Mouse (Mus musculus): Measurements from ENCODE around the gene Chgb.

The Chgb gene

DNA sequence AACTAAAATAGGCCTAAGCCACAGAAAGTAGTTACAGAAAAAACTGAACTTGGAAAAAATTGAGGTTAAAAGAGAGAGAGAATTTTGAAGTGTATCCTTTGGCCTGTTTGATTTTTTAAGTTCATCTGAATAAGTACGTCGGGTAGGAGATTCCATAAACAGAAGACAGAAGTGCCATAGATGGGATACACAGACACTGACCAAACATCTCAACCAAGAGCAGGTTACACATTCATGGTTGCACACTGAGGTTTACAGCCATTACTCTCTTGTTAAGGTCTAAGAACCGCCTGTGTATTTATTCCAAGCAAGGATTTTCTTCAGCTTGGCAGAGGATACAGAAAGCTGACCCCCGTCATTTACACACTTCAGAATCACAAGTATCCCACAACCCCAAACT, at the start of gene Chgb:
TSS of gene Chgb (plus strand) at position 301 of the 400 bp plus-strand sequence.
- no peak for DNase-seq (ENCODE audit: low read depth, low spot score)
- Histone ChIP-seq H3K36me3 (ENCODE audit: control insufficient read depth, insufficient read depth, low read length, poor library complexity, severe bottlenecking) (no peaks in the 10 kb centered on the region), H3K27me3 (ENCODE audit: control insufficient read depth, insufficient read depth, low read length, poor library complexity, severe bottlenecking) (no peaks in the 10 kb centered on the region; the same call in 1 of the 2 replicates)

- Histone ChIP-seq H3K36me3 (ENCODE audit: control insufficient read depth, insufficient read depth, low read length, poor library complexity, severe bottlenecking) (no peaks in the 10 kb centered on the region), H3K27me3 (ENCODE audit: control insufficient read depth, insufficient read depth, low read length, poor library complexity, severe bottlenecking) (no peaks in the 10 kb centered on the region)
- no peak for DNase-seq (ENCODE audit: low read depth, low spot score)
These were observed 48.1 kb upstream of the Chgb start for GRCm38 (mm10) chr2:132732940-132733339.

DNA sequence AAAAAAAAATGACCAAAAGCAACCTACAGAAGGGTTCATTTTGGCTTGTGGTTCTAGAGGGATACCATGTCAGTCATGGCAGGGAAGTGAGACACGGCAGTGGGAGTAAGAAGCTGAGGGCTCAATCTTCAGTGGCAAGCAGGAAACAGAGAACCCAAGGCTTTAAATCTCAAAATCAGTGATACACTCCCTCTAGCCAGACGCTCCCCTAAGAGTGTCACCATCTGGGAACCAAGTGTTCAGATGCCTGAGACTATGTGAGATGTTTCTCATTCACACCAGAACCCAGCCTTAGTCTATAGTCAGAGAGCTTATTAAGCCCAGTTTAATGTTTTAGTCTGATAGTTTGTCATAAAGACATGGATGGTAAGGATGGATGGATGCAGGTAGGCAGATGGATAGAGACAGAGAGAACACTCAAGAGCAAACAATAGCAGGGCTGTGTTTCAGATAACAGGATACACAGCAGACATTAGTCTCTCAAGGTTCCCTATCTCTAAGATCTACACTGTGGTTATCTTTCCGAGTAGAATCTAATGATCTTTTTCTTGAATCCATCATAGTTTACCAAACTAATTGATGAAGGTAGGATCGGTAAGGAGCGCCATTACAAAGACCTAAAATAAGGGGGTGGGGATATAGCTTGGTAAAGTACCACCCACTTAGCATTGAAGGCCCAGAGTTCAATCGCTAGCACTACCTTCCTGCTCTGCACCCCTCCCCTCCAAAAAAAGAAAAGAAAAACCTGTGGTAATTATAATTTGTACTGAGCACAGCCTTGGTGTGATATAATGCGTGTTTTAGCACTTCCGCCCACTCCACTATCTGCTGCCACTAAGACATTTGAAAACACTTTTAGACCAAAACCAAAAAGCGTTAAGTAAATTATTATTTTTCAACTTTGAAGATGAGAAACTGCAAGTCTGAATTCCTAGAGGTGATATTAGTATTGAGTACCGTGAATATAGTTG, 47.2 kb upstream of the Chgb start:
- DNase-seq (ENCODE audit: low read depth, low spot score), result no peak
- no peaks in the 10 kb centered on the region for H3K27me3 ChIP-seq (ENCODE audit: control insufficient read depth, insufficient read depth, low read length, poor library complexity, severe bottlenecking)
- no peaks in the 10 kb centered on the region for H3K36me3 ChIP-seq (ENCODE audit: control insufficient read depth, insufficient read depth, low read length, poor library complexity, severe bottlenecking)

DNA sequence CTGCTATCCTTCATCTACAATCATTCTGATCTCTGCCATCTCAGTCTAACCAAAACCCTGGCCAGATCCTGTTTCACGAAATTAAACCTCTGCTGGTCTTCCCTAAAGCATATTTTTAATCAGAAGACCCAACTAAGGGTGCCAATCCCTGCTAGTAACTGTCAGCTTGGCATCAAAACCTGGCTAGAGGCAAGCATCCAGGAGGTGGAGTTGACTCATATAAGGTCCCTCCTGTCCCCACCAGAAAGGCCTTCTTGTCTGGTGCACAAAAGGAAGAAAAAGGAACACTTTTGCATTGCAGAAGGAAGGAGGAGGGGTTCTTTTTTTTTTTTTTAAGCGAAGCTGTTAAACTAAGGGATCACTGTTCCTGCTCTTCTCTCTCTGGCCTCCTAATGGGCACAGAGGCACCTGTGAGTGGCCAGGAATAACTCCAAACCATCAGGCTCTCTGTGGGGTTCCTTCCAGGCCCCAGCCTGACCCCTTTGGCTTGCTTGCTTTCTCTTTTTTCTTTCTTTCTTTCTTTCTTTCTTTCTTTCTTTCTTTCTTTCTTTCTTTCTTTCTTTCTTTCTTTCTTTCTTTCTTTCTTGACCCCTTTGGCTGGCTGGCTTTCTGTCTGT, 42.2 kb upstream of the Chgb start:
- H3K36me3 ChIP-seq (ENCODE audit: control insufficient read depth, insufficient read depth, low read length, poor library complexity, severe bottlenecking), result no peaks in the 10 kb centered on the region; the same call in 1 of the 2 replicates
- H3K27me3 ChIP-seq (ENCODE audit: control insufficient read depth, insufficient read depth, low read length, poor library complexity, severe bottlenecking), result no peaks in the 10 kb centered on the region
- no peak for DNase-seq (ENCODE audit: low read depth, low spot score)

DNA sequence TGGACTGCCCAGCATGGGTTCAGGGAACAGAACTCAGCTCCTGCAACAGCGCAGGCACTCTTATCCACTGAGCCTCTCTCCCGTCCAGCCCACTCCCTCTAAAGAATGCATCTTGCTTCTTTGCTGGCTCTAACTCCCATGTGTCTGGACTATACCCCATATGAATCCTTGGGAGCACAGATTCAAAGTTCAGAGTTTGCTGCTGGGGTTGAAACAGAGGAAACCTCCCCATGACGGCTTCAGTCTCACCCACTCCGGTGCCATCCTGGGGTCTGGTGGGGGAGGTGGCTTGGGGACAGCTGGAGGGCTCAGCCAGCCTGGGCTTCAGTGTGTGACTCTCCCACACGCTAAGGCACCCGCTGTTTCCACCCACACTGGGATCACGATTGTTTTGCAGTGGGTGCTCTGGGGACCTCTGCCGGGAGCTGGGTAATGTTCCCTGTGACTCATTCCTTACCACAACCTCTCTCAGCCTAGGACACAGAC, 39.2 kb upstream of the Chgb start:
- DNase-seq (ENCODE audit: low read depth, low spot score), result no peak
- no peaks in the 10 kb centered on the region for H3K27me3 ChIP-seq (ENCODE audit: control insufficient read depth, insufficient read depth, low read length, poor library complexity, severe bottlenecking)
- H3K36me3 ChIP-seq (ENCODE audit: control insufficient read depth, insufficient read depth, low read length, poor library complexity, severe bottlenecking), result no peaks in the 10 kb centered on the region; the same call in 1 of the 2 replicates

DNA sequence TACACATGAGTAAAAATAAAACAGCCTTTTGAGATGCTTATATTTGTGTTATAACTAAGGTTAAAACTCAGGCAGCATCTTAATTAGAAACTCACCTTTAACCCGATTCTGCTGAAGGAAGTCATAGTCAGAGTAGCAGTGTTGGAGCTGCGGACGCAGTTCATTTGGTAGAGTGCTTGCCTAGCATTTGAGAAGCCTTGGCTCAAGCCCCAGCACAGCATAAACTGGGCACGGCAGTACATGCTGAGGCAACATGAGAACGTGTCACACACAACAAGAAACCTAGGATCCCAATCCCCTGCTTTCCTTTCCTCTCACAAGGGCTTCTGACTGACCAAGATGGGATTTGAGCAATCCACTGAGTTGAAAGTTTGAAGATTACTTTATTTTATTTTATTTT, 36.2 kb upstream of the Chgb start:
- no peak for DNase-seq (ENCODE audit: low read depth, low spot score)

DNA sequence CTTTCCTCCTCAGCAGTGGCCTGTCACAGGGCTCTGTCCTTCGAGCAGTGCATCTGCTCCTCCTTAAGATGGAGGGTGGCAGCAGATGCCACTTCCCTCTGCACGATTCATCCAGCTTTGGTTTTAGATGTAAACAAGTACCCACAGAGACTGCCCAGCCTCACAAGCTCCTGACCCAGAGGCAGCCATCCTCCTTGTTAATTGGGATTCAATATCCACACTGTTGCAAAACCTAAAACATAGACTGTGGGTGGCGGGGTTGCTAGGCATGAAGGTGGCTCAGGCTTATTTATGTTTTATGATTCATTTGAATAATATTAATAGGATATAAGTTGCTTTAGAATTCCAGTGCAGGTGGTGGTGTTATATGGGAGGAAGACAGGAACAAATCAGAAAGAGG, 35.0 kb upstream of the Chgb start:
- Histone ChIP-seq H3K36me3 (ENCODE audit: control insufficient read depth, insufficient read depth, low read length, poor library complexity, severe bottlenecking) (no peaks in the 10 kb centered on the region), H3K27me3 (ENCODE audit: control insufficient read depth, insufficient read depth, low read length, poor library complexity, severe bottlenecking) (no peaks in the 10 kb centered on the region)
- DNase-seq (ENCODE audit: low read depth, low spot score), result no peak

More for the DNA sequence above, 36.2 kb upstream of the Chgb start:
- Histone ChIP-seq H3K36me3 (ENCODE audit: control insufficient read depth, insufficient read depth, low read length, poor library complexity, severe bottlenecking) (no peaks in the 10 kb centered on the region; the same call in 1 of the 2 replicates), H3K27me3 (ENCODE audit: control insufficient read depth, insufficient read depth, low read length, poor library complexity, severe bottlenecking) (no peaks in the 10 kb centered on the region)

DNA sequence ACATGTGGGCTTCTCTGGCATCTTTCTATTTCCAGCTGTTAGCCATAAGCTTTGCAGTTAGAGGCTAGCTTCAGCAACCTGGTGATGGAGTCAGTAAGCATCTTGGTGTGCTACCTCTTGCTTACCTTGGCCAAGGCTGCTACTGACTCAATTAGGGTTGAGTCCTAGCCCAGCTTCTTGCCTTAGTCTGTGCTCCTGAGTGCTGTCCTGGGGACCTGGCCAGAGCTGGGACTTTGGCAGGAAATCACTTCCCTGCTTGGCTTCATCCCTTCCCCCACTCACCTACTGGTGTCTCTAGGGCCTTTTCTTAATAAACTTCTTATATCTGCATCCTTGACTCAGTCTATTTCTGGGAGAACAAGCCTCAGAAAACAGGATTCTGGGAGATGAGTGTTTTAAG, 30.4 kb upstream of the Chgb start:
- H3K27me3 ChIP-seq (ENCODE audit: control insufficient read depth, insufficient read depth, low read length, poor library complexity, severe bottlenecking), result no peaks in the 10 kb centered on the region
- DNase-seq (ENCODE audit: low read depth, low spot score), result no peak
- no peaks in the 10 kb centered on the region for H3K36me3 ChIP-seq (ENCODE audit: control insufficient read depth, insufficient read depth, low read length, poor library complexity, severe bottlenecking)

GRCm38 (mm10) chr2:132751141-132752066, 29.7 kb upstream of the Chgb start:
- Histone ChIP-seq H3K36me3 (ENCODE audit: control insufficient read depth, insufficient read depth, low read length, poor library complexity, severe bottlenecking) (no peaks in the 10 kb centered on the region), H3K27me3 (ENCODE audit: control insufficient read depth, insufficient read depth, low read length, poor library complexity, severe bottlenecking) (no peaks in the 10 kb centered on the region)
- DNase-seq (ENCODE audit: low read depth, low spot score), result no peak

DNA sequence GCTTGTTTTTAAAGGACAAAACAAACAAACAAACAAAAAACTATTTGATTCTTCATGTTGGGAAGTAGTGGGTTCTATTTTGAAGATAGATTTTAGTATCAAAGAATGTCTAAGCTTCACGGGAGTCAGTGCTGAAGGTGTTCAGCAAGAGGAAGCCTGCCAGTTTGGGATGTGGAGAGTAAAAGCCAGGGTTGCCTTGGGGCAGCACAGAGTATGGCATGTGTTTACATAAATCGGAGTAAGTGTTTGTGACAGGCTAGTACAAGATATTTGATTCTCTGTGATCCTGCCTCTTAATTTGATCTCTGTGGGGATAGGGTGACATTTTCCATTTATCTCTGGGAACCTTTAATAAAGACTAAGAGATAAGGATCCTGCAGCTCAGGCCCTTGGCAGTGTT, 28.7 kb upstream of the Chgb start:
- H3K27me3 ChIP-seq (ENCODE audit: control insufficient read depth, insufficient read depth, low read length, poor library complexity, severe bottlenecking), result no peaks in the 10 kb centered on the region
- no peaks in the 10 kb centered on the region for H3K36me3 ChIP-seq (ENCODE audit: control insufficient read depth, insufficient read depth, low read length, poor library complexity, severe bottlenecking)
- no peak for DNase-seq (ENCODE audit: low read depth, low spot score)

- Histone ChIP-seq H3K27me3 (ENCODE audit: control insufficient read depth, insufficient read depth, low read length, poor library complexity, severe bottlenecking) (no peaks in the 10 kb centered on the region), H3K36me3 (ENCODE audit: control insufficient read depth, insufficient read depth, low read length, poor library complexity, severe bottlenecking) (no peaks in the 10 kb centered on the region)
- DNase-seq (ENCODE audit: low read depth, low spot score), result no peak
These were observed 27.9 kb upstream of the Chgb start for GRCm38 (mm10) chr2:132753137-132753536.

DNA sequence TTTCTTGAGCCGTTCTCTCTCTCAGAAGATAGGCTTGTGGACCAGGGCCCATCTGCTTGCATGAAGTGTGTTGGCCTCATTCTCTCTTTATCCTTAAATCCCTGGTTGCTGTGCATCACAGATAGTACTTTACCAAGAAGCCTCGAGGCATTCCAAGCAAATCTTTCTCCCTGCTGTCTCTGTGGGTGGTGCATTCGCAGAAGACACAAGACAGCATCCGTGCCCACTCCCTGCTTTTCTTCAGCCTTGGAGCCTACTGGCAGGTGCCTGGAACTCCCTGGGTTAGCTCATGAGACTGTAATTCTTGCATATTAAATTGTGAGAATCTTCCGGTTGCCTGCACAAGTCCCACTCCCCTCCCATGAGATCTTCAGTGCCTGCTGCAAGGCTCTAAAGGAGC, 23.2 kb upstream of the Chgb start:
- Histone ChIP-seq H3K36me3 (ENCODE audit: control insufficient read depth, insufficient read depth, low read length, poor library complexity, severe bottlenecking) (no peaks in the 10 kb centered on the region), H3K27me3 (ENCODE audit: control insufficient read depth, insufficient read depth, low read length, poor library complexity, severe bottlenecking) (no peaks in the 10 kb centered on the region)
- no peak for DNase-seq (ENCODE audit: low read depth, low spot score)

GRCm38 (mm10) chr2:132770822-132771221, 10.3 kb upstream of the Chgb start:
- no peak for DNase-seq (ENCODE audit: low read depth, low spot score)

GRCm38 (mm10) chr2:132781439-132782068, 476 bp downstream of the Chgb start:
- no peaks in the 10 kb centered on the region; the same call in 1 of the 2 replicates for H3K27me3 ChIP-seq (ENCODE audit: control insufficient read depth, insufficient read depth, low read length, poor library complexity, severe bottlenecking)
- no peaks in the 10 kb centered on the region for H3K36me3 ChIP-seq (ENCODE audit: control insufficient read depth, insufficient read depth, low read length, poor library complexity, severe bottlenecking)

More at GRCm38 (mm10) chr2:132770822-132771221, 10.3 kb upstream of the Chgb start:
- no peaks in the 10 kb centered on the region; the same call in 1 of the 2 replicates for H3K27me3 ChIP-seq (ENCODE audit: control insufficient read depth, insufficient read depth, low read length, poor library complexity, severe bottlenecking)
- no peaks in the 10 kb centered on the region for H3K36me3 ChIP-seq (ENCODE audit: control insufficient read depth, insufficient read depth, low read length, poor library complexity, severe bottlenecking)

More at GRCm38 (mm10) chr2:132781439-132782068, 476 bp downstream of the Chgb start:
- peak; percentile 63 for DNase-seq (ENCODE audit: low read depth, low spot score)
